Mouse (Mus musculus): ENCODE data around the gene Smg6. TPM values are rescaled to one million over a fixed set of nuclear protein-coding genes. Genes with fewer than 3 reads are reported as not detected.
"Not testable (repeated sequence)": the region's sequence is repeated elsewhere in the genome, so short reads cannot be mapped to it uniquely, and the experiment has no call there.

Smg6 gene
- polyA plus RNA-seq, 1 experiment from 2014 or later = 24.1 TPM

- H3K4me1 ChIP-seq = peaks cover 10% of the 10 kb centered on the region
- H3K27me3 ChIP-seq = no peaks in the 10 kb centered on the region
- H3K4me3 ChIP-seq = no peak overlapping the region
- 0 out of 2 replicates have a peak overlapping the region, but pooled peaks have one; percentile 8 for H3K4me2 ChIP-seq (replicated peaks)
- 44% methylated on average over 10 of the region's 10 CpGs for WGBS
- no peaks in the 10 kb centered on the region for H3K9me3 ChIP-seq
- peak overlapping the region; percentile 7; the same call in 1 of the 2 replicates for H3K9ac ChIP-seq
- peak overlapping the region; percentile 80 for H3K27ac ChIP-seq
- H3K36me3 ChIP-seq = peaks cover 5% of the 10 kb centered on the region; the same call in 1 of the 2 replicates
- ATAC-seq (ENCODE audit: insufficient number of reproducible peaks, insufficient read depth, low FRiP score, low TSS enrichment) = peak; percentile 64; the same call in 1 of the 2 replicates
Observed at GRCm38 (mm10) chr11:75000869-75001653, 75.4 kb downstream of the Smg6 start.

- ATAC-seq (ENCODE audit: insufficient number of reproducible peaks, insufficient read depth, low FRiP score, low TSS enrichment) = no peak
- Histone ChIP-seq H3K27me3 (no peaks in the 10 kb centered on the region), H3K4me1 (peaks cover 13% of the 10 kb centered on the region; the same call in 1 of the 2 replicates), H3K9me3 (no peaks in the 10 kb centered on the region), H3K36me3 (no peaks in the 10 kb centered on the region), H3K4me2 (replicated peaks) (no peak overlapping the region), H3K9ac (no peak overlapping the region), H3K4me3 (no peak overlapping the region), H3K27ac (no peak overlapping the region)
- 69% methylated on average over 2 of the region's 2 CpGs for WGBS
Observed at GRCm38 (mm10) chr11:75008270-75008669, 82.6 kb downstream of the Smg6 start.

DNA sequence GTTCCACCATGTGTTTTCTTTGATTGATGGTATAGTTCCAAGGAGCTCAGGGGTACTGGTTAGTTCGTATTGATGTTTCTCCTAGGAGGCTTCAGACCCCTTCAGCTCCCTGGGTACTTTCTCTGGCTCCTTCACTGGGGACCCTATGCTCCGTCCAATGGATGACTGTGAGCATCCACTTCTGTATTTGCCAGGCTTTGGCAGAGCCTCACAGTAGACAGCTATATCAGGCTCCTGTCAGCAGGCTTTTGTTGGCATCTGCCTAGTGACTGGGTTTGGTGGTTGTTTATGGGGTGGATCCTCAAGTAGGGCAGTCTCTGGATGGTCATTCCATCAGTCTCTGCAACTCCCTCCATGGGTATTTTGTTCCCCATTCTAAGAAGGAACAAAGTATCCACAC, 83.9 kb downstream of the Smg6 start:
- H3K4me2 ChIP-seq (replicated peaks); H3K9me3 ChIP-seq; H3K36me3 ChIP-seq; H3K4me3 ChIP-seq; ATAC-seq (ENCODE audit: insufficient number of reproducible peaks, insufficient read depth, low FRiP score, low TSS enrichment); H3K27ac ChIP-seq; H3K9ac ChIP-seq; H3K27me3 ChIP-seq: not testable (repeated sequence)
- H3K4me1 ChIP-seq = peaks cover 23% of the 10 kb centered on the region
- WGBS = 86% methylated on average over 2 of the region's 2 CpGs

DNA sequence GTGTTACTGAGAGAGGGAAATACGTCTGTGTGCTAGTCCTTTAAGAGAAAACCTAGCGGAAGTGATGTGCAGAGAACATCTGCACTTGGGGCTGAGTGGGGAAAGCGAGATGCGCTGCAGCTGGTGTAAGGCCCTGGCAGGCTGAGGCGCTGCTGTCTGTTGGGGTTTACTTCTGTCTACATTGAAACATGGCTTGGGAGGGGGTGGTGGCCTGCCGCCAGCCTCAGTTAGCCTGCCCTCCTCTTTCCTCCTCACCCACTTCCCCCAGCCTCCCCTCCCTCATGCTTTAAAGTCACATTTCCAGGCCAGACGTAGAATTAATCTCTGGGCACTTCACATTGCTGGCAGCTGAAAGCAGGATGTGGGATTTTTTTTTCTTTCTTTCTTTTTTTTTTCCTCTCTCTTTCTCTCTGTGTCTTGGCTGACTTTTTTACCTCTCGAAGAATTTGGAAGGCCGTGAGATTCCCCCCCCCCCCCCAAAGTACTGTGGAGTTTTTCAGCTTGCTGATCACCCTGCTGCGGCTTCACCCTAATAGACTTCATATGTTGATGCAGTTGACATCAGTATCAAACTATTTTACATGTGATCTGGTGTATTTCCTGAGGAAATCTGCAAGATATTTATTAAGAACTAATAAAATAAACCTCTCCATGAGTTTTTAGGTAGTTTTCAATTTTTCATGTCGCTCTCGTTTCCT, 87.5 kb downstream of the Smg6 start:
- H3K9ac ChIP-seq = no peak overlapping the region
- H3K4me1 ChIP-seq = peaks cover 50% of the 10 kb centered on the region
- no peaks in the 10 kb centered on the region for H3K36me3 ChIP-seq
- H3K9me3 ChIP-seq = no peaks in the 10 kb centered on the region
- H3K27me3 ChIP-seq = no peaks in the 10 kb centered on the region
- ATAC-seq (ENCODE audit: insufficient number of reproducible peaks, insufficient read depth, low FRiP score, low TSS enrichment) = 0 out of 2 replicates have a peak, but pooled peaks have one; percentile 59
- 13% methylated on average over 12 of the region's 12 CpGs for WGBS
- H3K4me3 ChIP-seq = no peak overlapping the region
- peak overlapping the region; percentile 31 for H3K4me2 ChIP-seq (replicated peaks)
- H3K27ac ChIP-seq = peak overlapping the region; percentile 87

DNA sequence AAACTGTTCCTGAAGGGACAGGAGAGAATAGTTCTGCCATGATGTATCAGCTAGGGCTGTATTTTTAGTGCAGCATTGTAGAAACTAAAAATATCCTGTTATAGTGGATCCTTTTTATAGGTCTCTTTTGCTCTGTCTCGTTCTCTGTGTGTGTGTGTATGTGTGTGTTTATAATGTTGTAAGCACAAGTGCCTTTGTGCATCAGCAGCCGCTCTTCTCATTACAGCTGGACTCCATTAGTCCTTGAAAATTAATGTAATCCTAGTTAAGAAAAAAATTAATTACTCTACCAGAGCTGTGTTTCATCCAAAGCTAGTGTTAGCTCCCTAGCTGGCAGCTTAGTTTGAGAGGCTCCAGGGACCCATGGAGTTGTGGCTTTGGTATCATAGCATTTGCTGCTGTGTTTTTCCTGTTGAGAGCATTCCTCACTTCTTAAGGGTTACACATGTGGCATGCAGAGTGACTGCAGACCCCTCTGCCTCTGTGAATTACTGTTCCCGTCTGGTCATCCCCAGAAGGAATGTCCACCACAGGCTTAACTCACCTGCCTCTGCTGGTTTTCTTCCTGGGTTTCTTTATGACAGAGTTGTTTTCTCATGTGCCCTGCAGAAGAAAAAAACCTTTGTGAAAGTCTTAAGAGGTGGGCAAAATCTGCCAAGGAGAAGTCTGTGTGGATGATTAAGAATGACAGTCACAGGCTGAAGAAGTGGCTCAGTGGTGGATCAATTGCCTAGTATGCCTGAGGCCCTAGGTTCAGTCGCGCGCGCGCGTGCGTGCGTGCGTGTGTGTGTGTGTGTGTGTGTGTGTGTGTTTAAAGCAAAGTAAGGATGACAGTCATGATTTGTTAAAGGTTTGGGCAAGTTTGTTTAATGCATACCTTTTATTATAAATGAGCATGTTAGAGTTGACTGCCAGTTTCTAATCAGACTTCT, 88.4 kb downstream of the Smg6 start:
- no peaks in the 10 kb centered on the region for H3K36me3 ChIP-seq
- no peak for ATAC-seq (ENCODE audit: insufficient number of reproducible peaks, insufficient read depth, low FRiP score, low TSS enrichment)
- H3K9ac ChIP-seq = no peak overlapping the region
- peak overlapping the region; percentile 87 for H3K27ac ChIP-seq
- H3K9me3 ChIP-seq = no peaks in the 10 kb centered on the region
- peaks cover 50% of the 10 kb centered on the region for H3K4me1 ChIP-seq
- WGBS = 45% methylated on average over 12 of the region's 12 CpGs
- no peak overlapping the region for H3K4me3 ChIP-seq
- no peak overlapping the region for H3K4me2 ChIP-seq (replicated peaks)
- H3K27me3 ChIP-seq = no peaks in the 10 kb centered on the region

DNA sequence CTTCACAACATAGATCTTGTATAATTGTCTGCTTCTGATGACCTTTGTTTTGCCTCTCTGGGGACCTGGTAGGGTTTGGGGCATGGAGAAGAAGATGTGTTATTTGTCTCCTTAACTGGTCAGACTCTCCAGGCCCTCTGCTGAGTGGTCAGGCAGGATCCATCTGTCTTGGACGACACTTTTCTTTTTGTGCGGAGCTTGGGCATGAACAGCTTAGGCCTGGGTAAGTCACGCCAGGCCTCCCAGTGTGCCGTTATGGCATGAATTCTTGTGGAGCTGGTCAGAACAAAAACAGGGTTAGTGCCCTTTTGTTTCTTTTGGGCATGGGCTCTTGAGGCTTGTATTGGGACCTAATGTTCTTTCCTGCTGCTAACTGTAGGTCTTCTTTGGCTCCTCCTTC, 89.2 kb downstream of the Smg6 start:
- no peak overlapping the region for H3K4me2 ChIP-seq (replicated peaks)
- 84% methylated on average over 4 of the region's 4 CpGs for WGBS
- H3K9ac ChIP-seq = no peak overlapping the region
- peaks cover 50% of the 10 kb centered on the region for H3K4me1 ChIP-seq
- no peaks in the 10 kb centered on the region for H3K9me3 ChIP-seq
- H3K27me3 ChIP-seq = no peaks in the 10 kb centered on the region
- H3K4me3 ChIP-seq = no peak overlapping the region
- H3K27ac ChIP-seq = peak overlapping the region; percentile 87
- H3K36me3 ChIP-seq = no peaks in the 10 kb centered on the region
- no peak for ATAC-seq (ENCODE audit: insufficient number of reproducible peaks, insufficient read depth, low FRiP score, low TSS enrichment)

DNA sequence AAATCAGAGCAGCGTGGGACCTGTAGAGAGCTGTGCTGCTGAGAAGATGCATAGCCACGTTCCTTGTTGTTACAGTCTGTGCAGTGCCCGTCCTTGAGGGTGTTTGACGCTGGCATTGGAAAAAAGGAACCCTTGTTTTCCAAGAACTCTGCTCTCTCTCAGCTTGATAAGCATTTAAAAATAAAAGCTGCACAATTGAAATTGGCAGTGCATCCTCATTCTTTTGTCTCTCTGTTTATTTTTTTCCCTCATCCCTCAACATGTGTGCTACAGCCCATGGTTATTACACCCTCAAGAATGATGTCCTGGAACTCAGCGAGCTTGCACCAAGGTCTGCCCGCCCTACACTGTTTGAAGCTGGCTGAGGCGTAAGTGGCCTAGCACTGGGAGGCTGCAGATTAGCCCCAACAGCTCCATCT, 89.8 kb downstream of the Smg6 start:
- Histone ChIP-seq H3K27ac (peak overlapping the region; percentile 87), H3K4me3 (no peak overlapping the region), H3K27me3 (no peaks in the 10 kb centered on the region), H3K36me3 (no peaks in the 10 kb centered on the region), H3K4me2 (replicated peaks) (no peak overlapping the region), H3K9me3 (no peaks in the 10 kb centered on the region), H3K4me1 (peaks cover 50% of the 10 kb centered on the region), H3K9ac (no peak overlapping the region)
- no peak for ATAC-seq (ENCODE audit: insufficient number of reproducible peaks, insufficient read depth, low FRiP score, low TSS enrichment)
- 52% methylated on average over 7 of the region's 7 CpGs for WGBS

DNA sequence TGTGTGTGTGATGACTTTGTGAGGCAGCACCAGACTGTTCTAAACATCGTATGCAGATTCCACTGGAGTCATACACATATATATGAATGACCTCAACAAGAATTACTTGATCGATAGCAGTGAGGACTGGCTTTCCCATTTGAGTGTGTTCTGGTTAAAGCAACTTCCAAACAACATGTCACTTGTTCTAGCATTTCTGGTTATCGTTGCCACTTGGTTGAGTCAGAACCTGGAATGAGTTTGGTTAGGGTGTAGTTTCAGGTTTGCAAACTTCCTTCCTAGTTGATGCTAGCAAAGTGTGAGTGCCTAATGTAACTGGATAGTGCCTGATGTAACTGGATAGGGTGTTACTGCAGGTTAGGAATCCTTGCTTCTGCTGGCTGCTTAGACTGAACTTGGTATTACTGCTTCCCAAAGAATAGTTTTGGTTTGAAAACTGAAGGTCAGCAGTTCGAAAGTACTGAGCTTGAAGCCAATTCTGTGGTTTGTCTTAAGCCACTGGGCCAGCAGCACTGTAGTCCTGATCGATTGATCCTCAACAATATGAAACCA, 90.8 kb downstream of the Smg6 start:
- H3K9ac ChIP-seq = no peak overlapping the region
- H3K4me2 ChIP-seq (replicated peaks) = no peak overlapping the region
- H3K9me3 ChIP-seq = no peaks in the 10 kb centered on the region
- 59% methylated on average over 5 of the region's 5 CpGs for WGBS
- no peaks in the 10 kb centered on the region for H3K27me3 ChIP-seq
- no peak for ATAC-seq (ENCODE audit: insufficient number of reproducible peaks, insufficient read depth, low FRiP score, low TSS enrichment)
- H3K27ac ChIP-seq = peak overlapping the region; percentile 38; the same call in 1 of the 2 replicates
- H3K4me1 ChIP-seq = peaks cover 50% of the 10 kb centered on the region
- no peaks in the 10 kb centered on the region for H3K36me3 ChIP-seq
- no peak overlapping the region for H3K4me3 ChIP-seq

DNA sequence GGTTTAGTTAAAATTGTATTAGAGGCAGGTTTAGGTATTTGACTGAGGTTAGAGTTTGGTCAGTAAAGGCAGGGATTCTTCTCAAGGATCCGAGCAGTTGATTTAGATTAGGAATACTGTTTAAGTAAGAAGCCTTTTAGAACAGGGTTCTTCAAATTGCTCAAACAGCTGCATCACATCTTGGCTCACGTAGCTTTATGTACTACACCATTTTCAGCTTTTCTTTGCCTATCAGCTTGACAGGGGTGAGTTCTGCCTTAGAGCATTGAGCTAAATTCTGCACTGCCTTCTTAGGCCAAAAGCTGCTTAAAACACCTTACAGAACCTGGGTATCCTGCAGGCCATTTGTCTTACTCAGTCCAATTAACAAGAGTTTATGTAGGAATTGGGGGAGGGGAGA, 92.2 kb downstream of the Smg6 start:
- Histone ChIP-seq H3K4me2 (replicated peaks) (no peak overlapping the region), H3K27me3 (no peaks in the 10 kb centered on the region), H3K27ac (no peak overlapping the region), H3K4me1 (peaks cover 40% of the 10 kb centered on the region), H3K4me3 (no peak overlapping the region), H3K9ac (no peak overlapping the region), H3K9me3 (no peaks in the 10 kb centered on the region), H3K36me3 (no peaks in the 10 kb centered on the region)
- no peak for ATAC-seq (ENCODE audit: insufficient number of reproducible peaks, insufficient read depth, low FRiP score, low TSS enrichment)
- 66% methylated on average over 2 of the region's 2 CpGs for WGBS

GRCm38 (mm10) chr11:75026977-75027376, 101.4 kb downstream of the Smg6 start:
- H3K4me3 ChIP-seq = no peak overlapping the region
- H3K27ac ChIP-seq = no peak overlapping the region
- no peak for ATAC-seq (ENCODE audit: insufficient number of reproducible peaks, insufficient read depth, low FRiP score, low TSS enrichment)
- H3K9ac ChIP-seq = no peak overlapping the region
- 88% methylated on average over 3 of the region's 3 CpGs for WGBS
- no peaks in the 10 kb centered on the region for H3K36me3 ChIP-seq
- H3K27me3 ChIP-seq = no peaks in the 10 kb centered on the region
- H3K9me3 ChIP-seq = no peaks in the 10 kb centered on the region
- no peak overlapping the region for H3K4me2 ChIP-seq (replicated peaks)
- 0 out of 2 replicates have a peak, but pooled peaks cover 4% of the 10 kb centered on the region for H3K4me1 ChIP-seq

DNA sequence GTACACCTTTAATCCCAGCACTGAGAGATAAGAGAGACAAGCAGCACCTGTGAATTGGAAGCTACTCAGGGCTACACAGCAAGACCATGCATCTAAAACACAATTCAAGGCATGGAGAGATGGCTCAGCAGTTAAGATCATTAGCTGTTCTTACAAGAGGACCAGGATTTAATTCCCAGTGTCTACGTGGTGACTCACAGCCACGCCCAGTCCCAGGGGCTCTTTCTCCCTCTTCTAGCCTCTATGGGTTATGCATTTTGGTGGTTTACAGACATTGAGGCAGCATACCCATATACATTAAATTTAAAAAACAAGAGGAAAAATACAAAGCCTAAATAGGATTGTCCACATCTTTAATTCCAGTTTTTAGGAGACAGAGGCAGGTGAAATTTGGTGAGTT, 102.0 kb downstream of the Smg6 start:
- Histone ChIP-seq H3K9ac (no peak overlapping the region), H3K36me3 (no peaks in the 10 kb centered on the region), H3K4me1 (0 out of 2 replicates have a peak, but pooled peaks cover 4% of the 10 kb centered on the region), H3K4me3 (no peak overlapping the region), H3K27ac (no peak overlapping the region), H3K9me3 (no peaks in the 10 kb centered on the region), H3K4me2 (replicated peaks) (no peak overlapping the region), H3K27me3 (no peaks in the 10 kb centered on the region)
- 82% methylated on average over 2 of the region's 2 CpGs for WGBS
- no peak for ATAC-seq (ENCODE audit: insufficient number of reproducible peaks, insufficient read depth, low FRiP score, low TSS enrichment)

Data from embryonic facial prominence, embryonic 12.5 days (tissue).